Mouse (Mus musculus): ENCODE measurements around the gene Rbmx. TPM values are rescaled to one million over a fixed set of nuclear protein-coding genes. Genes with fewer than 3 reads are reported as not detected.

Gene Rbmx
- total RNA-seq (2017), result 45.5 to 72.1 TPM (median 49.5 TPM) in 3 replicates

GRCm38 (mm10) chrX:57392367-57393246 lies at the start of gene Rbmx:
Rbmx (minus strand) TSS chrX:57393036.
- peak; percentile 97 for ATAC-seq (replicated peaks; ENCODE audit: insufficient number of reproducible peaks, low FRiP score, low TSS enrichment, poor library complexity, severe bottlenecking)

- no peak for ATAC-seq (replicated peaks; ENCODE audit: insufficient number of reproducible peaks, low FRiP score, low TSS enrichment, poor library complexity, severe bottlenecking)
Measured at GRCm38 (mm10) chrX:57433897-57434296, 41.1 kb upstream of the Rbmx start.

GRCm38 (mm10) chrX:57431610-57432009 lies 38.8 kb upstream of the Rbmx start:
- ATAC-seq (replicated peaks; ENCODE audit: insufficient number of reproducible peaks, low FRiP score, low TSS enrichment, poor library complexity, severe bottlenecking), result no peak

- no peak for ATAC-seq (replicated peaks; ENCODE audit: insufficient number of reproducible peaks, low FRiP score, low TSS enrichment, poor library complexity, severe bottlenecking)
Measured at GRCm38 (mm10) chrX:57408769-57409168, 15.9 kb upstream of the Rbmx start, which contains the start of gene Gm364. Gm364 (plus strand) TSS chrX:57409154.

- ATAC-seq (replicated peaks; ENCODE audit: insufficient number of reproducible peaks, low FRiP score, low TSS enrichment, poor library complexity, severe bottlenecking), result no peak
Measured at GRCm38 (mm10) chrX:57403651-57404050, 10.8 kb upstream of the Rbmx start.

GRCm38 (mm10) chrX:57401388-57401787 lies 8.6 kb upstream of the Rbmx start:
- ATAC-seq (replicated peaks; ENCODE audit: insufficient number of reproducible peaks, low FRiP score, low TSS enrichment, poor library complexity, severe bottlenecking), result no peak

- no peak for ATAC-seq (replicated peaks; ENCODE audit: insufficient number of reproducible peaks, low FRiP score, low TSS enrichment, poor library complexity, severe bottlenecking)
Measured at GRCm38 (mm10) chrX:57393412-57393811, 576 bp upstream of the Rbmx start.

GRCm38 (mm10) chrX:57380915-57381314 lies 11.9 kb downstream of the Rbmx start:
- no peak for ATAC-seq (replicated peaks; ENCODE audit: insufficient number of reproducible peaks, low FRiP score, low TSS enrichment, poor library complexity, severe bottlenecking)

- ATAC-seq (replicated peaks; ENCODE audit: insufficient number of reproducible peaks, low FRiP score, low TSS enrichment, poor library complexity, severe bottlenecking), result no peak
Measured at GRCm38 (mm10) chrX:57378579-57378978, 14.3 kb downstream of the Rbmx start.

GRCm38 (mm10) chrX:57377096-57377495 lies 15.7 kb downstream of the Rbmx start:
- no peak for ATAC-seq (replicated peaks; ENCODE audit: insufficient number of reproducible peaks, low FRiP score, low TSS enrichment, poor library complexity, severe bottlenecking)

GRCm38 (mm10) chrX:57374029-57374428 lies 18.8 kb downstream of the Rbmx start:
- ATAC-seq (replicated peaks; ENCODE audit: insufficient number of reproducible peaks, low FRiP score, low TSS enrichment, poor library complexity, severe bottlenecking), result no peak

- no peak for ATAC-seq (replicated peaks; ENCODE audit: insufficient number of reproducible peaks, low FRiP score, low TSS enrichment, poor library complexity, severe bottlenecking)
Measured at GRCm38 (mm10) chrX:57373543-57373942, 19.3 kb downstream of the Rbmx start.

GRCm38 (mm10) chrX:57372965-57373364 lies 19.9 kb downstream of the Rbmx start:
- ATAC-seq (replicated peaks; ENCODE audit: insufficient number of reproducible peaks, low FRiP score, low TSS enrichment, poor library complexity, severe bottlenecking), result no peak

- no peak for ATAC-seq (replicated peaks; ENCODE audit: insufficient number of reproducible peaks, low FRiP score, low TSS enrichment, poor library complexity, severe bottlenecking)
Measured at GRCm38 (mm10) chrX:57364891-57365569, 27.8 kb downstream of the Rbmx start.

- ATAC-seq (replicated peaks; ENCODE audit: insufficient number of reproducible peaks, low FRiP score, low TSS enrichment, poor library complexity, severe bottlenecking), result no peak
Measured at GRCm38 (mm10) chrX:57359316-57359715, 33.5 kb downstream of the Rbmx start.

- no peak for ATAC-seq (replicated peaks; ENCODE audit: insufficient number of reproducible peaks, low FRiP score, low TSS enrichment, poor library complexity, severe bottlenecking)
Measured at GRCm38 (mm10) chrX:57339220-57339619, 53.6 kb downstream of the Rbmx start.

GRCm38 (mm10) chrX:57338371-57339211 lies 54.2 kb downstream of the Rbmx start, which contains the start of gene Arhgef6:
Arhgef6 (minus strand) TSS chrX:57338729.
- ATAC-seq (replicated peaks; ENCODE audit: insufficient number of reproducible peaks, low FRiP score, low TSS enrichment, poor library complexity, severe bottlenecking), result no peak

GRCm38 (mm10) chrX:57337582-57337981 lies 55.3 kb downstream of the Rbmx start:
- ATAC-seq (replicated peaks; ENCODE audit: insufficient number of reproducible peaks, low FRiP score, low TSS enrichment, poor library complexity, severe bottlenecking), result no peak

GRCm38 (mm10) chrX:57336958-57337357 lies 55.9 kb downstream of the Rbmx start:
- no peak; the same call in 1 of the 2 replicates for ATAC-seq (replicated peaks; ENCODE audit: insufficient number of reproducible peaks, low FRiP score, low TSS enrichment, poor library complexity, severe bottlenecking)

Data from monocyte, adult 5-6 weeks (primary cell).